Mouse (Mus musculus) heart, postnatal 0 days (tissue): ENCODE results near the gene Atp2b4.

Experiments used
- CTCF ChIP-seq: IDR thresholded peaks from 2 replicates; pipeline ENCODE4 v1.5.1; 2016; ENCODE audit warnings: antibody characterized with exemption, control low read depth, low read depth
- EP300 ChIP-seq: IDR thresholded peaks from 2 replicates; pipeline ENCODE4 v1.6.1; 2016; ENCODE audit warnings: antibody characterized with exemption, low read depth

DNA sequence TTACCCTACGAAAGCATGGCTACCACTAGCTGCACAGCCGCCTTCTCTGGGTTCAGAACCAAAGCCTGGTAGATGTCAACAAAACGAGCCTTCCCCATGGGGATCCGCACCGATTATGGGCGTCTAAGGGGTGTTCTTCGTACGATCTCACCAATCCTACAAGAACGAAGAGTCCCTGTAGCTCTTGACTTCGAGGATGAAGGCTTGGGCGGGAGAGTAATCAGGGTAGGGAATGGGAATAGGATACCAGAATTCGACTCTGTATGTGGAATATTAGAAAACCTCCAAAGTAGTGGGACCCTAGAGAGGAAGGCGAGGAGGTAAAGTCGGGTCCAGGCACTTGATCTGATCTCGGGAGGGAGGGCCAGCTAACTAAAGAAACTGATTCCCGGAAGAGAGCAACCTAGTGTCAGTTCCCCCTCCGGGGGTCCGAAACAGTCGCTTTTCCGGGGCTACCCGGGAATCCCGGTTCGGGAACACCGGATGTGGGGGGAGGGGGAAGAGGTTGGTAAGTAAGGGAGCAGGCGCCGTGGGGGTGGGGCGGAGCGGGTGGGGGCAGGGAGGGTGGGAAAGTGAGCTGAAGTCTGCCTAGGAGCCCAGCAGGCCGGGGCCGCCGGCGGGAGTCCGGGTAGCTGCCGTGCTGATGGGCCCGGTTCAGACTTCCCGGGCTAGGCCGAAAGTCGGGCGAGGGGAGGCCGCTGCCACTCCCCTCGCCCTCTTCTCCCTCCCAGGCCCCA lies 140.2 kb downstream of the Atp2b4 start, which contains the start of gene Zbed6:
- TF ChIP-seq CTCF (no peak), EP300 (0 out of 2 replicates have a peak, but pooled peaks have one; percentile 4)
